Mouse (Mus musculus): ENCODE measurements around the gene Pold2. TPM values are rescaled to one million over a fixed set of nuclear protein-coding genes. Genes with fewer than 3 reads are reported as not detected.
A peak's percentile ranks its signal among the peaks of the same experiment; 100 is the strongest.

Gene Pold2
- total RNA-seq, 1 experiment, result 103 TPM

DNA sequence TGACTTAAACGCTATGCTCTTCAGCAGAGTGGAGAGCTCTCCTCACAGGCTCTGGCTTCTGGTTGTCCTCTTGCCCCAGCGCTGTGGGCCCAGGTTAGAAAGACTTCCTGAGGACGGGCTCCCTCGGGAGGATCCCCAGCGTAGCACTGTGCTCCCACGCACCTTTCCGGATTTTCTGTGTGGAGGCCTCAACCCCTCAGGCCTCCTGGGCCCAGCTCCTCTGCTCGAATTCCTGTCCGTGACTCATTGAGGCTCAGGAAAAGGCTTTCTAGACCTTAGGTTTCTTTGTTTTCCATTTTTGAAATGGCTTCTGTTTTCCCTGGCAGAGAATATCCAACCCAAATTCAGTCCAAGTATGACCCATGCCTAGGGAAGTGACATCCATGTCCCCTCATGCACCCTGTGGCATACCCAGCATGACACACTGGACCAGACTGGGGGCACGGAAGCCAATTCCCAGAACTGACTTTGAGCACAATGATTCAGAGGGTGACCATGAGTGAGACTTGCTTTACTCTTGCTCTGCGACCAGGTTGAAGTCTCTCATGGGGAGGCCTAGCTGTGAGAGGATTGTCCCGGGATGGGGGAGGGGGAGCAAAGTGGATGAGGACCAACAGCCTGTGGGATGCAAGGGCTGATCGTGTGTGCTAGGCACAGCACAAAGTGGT is 18.1 kb downstream of the Pold2 start:
- in situ Hi-C loops (cut with MboI; ENCODE audit: low sequenced_read_pairs in 2 of 2, unreplicated experiment in 2 of 2), result no loop called here
- DNase-seq (ENCODE audit: low read depth, low spot score), result no peak
- Histone ChIP-seq H3K4me3 (ENCODE audit: insufficient read depth in 1 of 2, low read depth in 1 of 2, low read length in 2 of 2, poor library complexity in 1 of 2, severe bottlenecking in 1 of 2) (no peak overlapping the region), H3K9me3 (ENCODE audit: control insufficient read depth, insufficient read depth, low read depth, low read length) (no peaks in the 10 kb centered on the region; the same call in 1 of the 2 replicates), H3K4me1 (ENCODE audit: control insufficient read depth in 2 of 2, insufficient read depth in 2 of 2, low read length in 2 of 2, poor library complexity in 1 of 2) (peaks cover 0 to 4% of the 10 kb centered on the region in 2 experiments; a peak in 1 of 4 replicates), H3K36me3 (ENCODE audit: control insufficient read depth, insufficient read depth, low read length, poor library complexity, severe bottlenecking) (no peaks in the 10 kb centered on the region), H3K9ac (ENCODE audit: insufficient read depth, low read depth, low read length, poor library complexity, severe bottlenecking) (no peak overlapping the region), H3K27ac (ENCODE audit: insufficient read depth, low read depth, low read length, poor library complexity, severe bottlenecking) (no peak overlapping the region)
- TF ChIP-seq MAFK (IDR thresholded peaks at IDR 0.05; ENCODE audit: insufficient read depth, low read depth, low read length) (no peak), ZNF384 (IDR thresholded peaks at IDR 0.05; ENCODE audit: low read depth, low read length) (no peak), HCFC1 (IDR thresholded peaks at IDR 0.05; ENCODE audit: borderline replicate concordance, insufficient read depth, low read length) (no peak), ZC3H11A (IDR thresholded peaks at IDR 0.05; ENCODE audit: borderline replicate concordance, low read depth, low read length) (no peak), CHD2 (IDR thresholded peaks at IDR 0.05; ENCODE audit: low read depth, low read length) (no peak)

DNA sequence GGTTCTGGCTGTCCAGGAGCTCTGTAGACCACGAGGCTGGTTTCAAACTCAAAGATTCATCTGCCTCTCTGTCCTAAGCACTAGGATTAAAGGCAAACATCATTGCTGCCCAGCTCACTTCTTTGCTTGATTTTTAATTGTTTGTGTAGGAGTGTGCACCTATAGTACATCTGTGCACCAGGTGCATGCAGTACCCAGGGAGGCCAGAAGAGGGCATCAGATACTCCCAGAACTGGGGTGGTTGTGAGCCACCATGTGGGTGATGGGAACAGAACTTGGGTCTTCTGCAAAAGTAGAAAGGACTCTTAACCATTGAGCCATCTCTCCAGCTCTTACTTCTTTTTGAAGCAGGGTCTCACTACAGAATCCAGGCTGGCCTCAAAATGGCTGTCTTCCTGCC is 19.4 kb downstream of the Pold2 start:
- no peaks in the 10 kb centered on the region for H3K36me3 ChIP-seq (ENCODE audit: control insufficient read depth, insufficient read depth, low read length, poor library complexity, severe bottlenecking)
- H3K27ac ChIP-seq (ENCODE audit: insufficient read depth, low read depth, low read length, poor library complexity, severe bottlenecking), result no peak overlapping the region
- in situ Hi-C loops (cut with MboI; ENCODE audit: low sequenced_read_pairs in 2 of 2, unreplicated experiment in 2 of 2), result no loop called here
- no peak overlapping the region for H3K9ac ChIP-seq (ENCODE audit: insufficient read depth, low read depth, low read length, poor library complexity, severe bottlenecking)
- peak; percentile 50 for DNase-seq (ENCODE audit: low read depth, low spot score)
- no peak overlapping the region for H3K4me3 ChIP-seq (ENCODE audit: insufficient read depth in 1 of 2, low read depth in 1 of 2, low read length in 2 of 2, poor library complexity in 1 of 2, severe bottlenecking in 1 of 2)
- TF ChIP-seq ZNF384 (IDR thresholded peaks at IDR 0.05; ENCODE audit: low read depth, low read length) (no peak), ZC3H11A (IDR thresholded peaks at IDR 0.05; ENCODE audit: borderline replicate concordance, low read depth, low read length) (peak; percentile 29; the same call in 1 of the 2 replicates)
- H3K9me3 ChIP-seq (ENCODE audit: control insufficient read depth, insufficient read depth, low read depth, low read length), result no peaks in the 10 kb centered on the region; the same call in 1 of the 2 replicates
- peaks cover 0 to 4% of the 10 kb centered on the region in 2 experiments; a peak in 1 of 4 replicates for H3K4me1 ChIP-seq (ENCODE audit: control insufficient read depth in 2 of 2, insufficient read depth in 2 of 2, low read length in 2 of 2, poor library complexity in 1 of 2)

DNA sequence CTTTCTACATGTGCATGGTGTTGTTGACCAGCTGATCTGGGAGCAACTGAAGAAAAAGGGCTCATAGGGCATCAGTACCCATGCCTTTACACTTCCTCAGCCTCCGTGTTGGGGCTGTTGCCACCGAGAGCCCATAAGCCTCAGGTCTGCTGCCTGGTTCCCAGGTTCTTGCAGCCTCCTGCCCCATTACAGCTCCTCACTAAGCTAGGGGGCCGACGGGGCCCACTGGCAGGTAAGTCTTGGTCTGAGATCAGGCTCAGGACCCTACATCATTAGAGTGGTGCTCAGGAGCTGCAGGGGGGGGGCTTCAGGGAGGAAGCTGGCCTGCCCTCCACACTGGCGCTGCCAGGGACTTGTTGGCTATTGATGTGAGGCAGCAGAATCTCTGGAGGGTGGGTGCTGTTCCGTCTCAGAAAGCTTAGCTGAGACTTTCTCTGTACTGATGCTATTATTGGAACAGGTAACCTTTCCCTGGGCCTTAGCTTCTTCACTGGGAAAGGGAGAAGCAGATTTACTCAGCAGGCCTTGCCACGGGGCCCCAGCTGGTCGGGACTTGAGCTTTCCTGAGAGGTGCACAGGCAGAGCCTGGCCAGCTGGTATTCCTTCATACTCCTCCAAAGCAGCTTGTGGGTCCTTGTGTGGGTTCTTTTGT is 21.5 kb downstream of the Pold2 start:
- Histone ChIP-seq H3K4me1 (ENCODE audit: control insufficient read depth in 2 of 2, insufficient read depth in 2 of 2, low read length in 2 of 2, poor library complexity in 1 of 2) (peaks cover 0 to 4% of the 10 kb centered on the region in 2 experiments; a peak in 1 of 4 replicates), H3K9ac (ENCODE audit: insufficient read depth, low read depth, low read length, poor library complexity, severe bottlenecking) (no peak overlapping the region), H3K27ac (ENCODE audit: insufficient read depth, low read depth, low read length, poor library complexity, severe bottlenecking) (no peak overlapping the region), H3K36me3 (ENCODE audit: control insufficient read depth, insufficient read depth, low read length, poor library complexity, severe bottlenecking) (no peaks in the 10 kb centered on the region), H3K4me3 (ENCODE audit: insufficient read depth in 1 of 2, low read depth in 1 of 2, low read length in 2 of 2, poor library complexity in 1 of 2, severe bottlenecking in 1 of 2) (no peak overlapping the region), H3K9me3 (ENCODE audit: control insufficient read depth, insufficient read depth, low read depth, low read length) (no peaks in the 10 kb centered on the region; the same call in 1 of the 2 replicates)
- DNase-seq (ENCODE audit: low read depth, low spot score), result no peak
- in situ Hi-C loops (cut with MboI; ENCODE audit: low sequenced_read_pairs in 2 of 2, unreplicated experiment in 2 of 2), result no loop called here
- TF ChIP-seq ZC3H11A (IDR thresholded peaks at IDR 0.05; ENCODE audit: borderline replicate concordance, low read depth, low read length) (no peak), CHD2 (IDR thresholded peaks at IDR 0.05; ENCODE audit: low read depth, low read length) (no peak), MAFK (IDR thresholded peaks at IDR 0.05; ENCODE audit: insufficient read depth, low read depth, low read length) (no peak)

DNA sequence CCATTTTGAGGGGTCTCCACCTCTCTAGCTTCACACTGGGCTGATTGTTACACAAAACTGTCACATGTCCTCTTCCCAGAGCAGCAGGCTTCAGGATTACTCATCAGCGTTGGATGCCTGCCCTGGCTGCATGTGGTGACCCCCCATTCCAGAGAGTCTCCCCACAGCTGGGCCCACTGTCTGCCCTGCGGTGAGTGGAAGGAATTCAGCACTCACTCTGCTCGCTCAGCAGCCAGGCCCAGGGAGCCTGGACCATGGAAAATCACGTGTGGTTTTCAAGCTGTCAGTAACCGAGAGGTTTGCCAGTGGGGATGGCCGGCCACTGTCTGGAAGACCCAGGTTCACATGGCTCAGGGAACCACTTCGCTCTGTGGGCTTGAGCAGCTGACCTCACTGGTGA is 22.2 kb downstream of the Pold2 start:
- no peak for DNase-seq (ENCODE audit: low read depth, low spot score)
- TF ChIP-seq ZNF384 (IDR thresholded peaks at IDR 0.05; ENCODE audit: low read depth, low read length) (no peak), MAFK (IDR thresholded peaks at IDR 0.05; ENCODE audit: insufficient read depth, low read depth, low read length) (no peak)
- Histone ChIP-seq H3K9me3 (ENCODE audit: control insufficient read depth, insufficient read depth, low read depth, low read length) (no peaks in the 10 kb centered on the region; the same call in 1 of the 2 replicates), H3K4me1 (ENCODE audit: control insufficient read depth in 2 of 2, insufficient read depth in 2 of 2, low read length in 2 of 2, poor library complexity in 1 of 2) (peaks cover 0 to 4% of the 10 kb centered on the region in 2 experiments; a peak in 1 of 4 replicates), H3K27ac (ENCODE audit: insufficient read depth, low read depth, low read length, poor library complexity, severe bottlenecking) (no peak overlapping the region), H3K4me3 (ENCODE audit: insufficient read depth in 1 of 2, low read depth in 1 of 2, low read length in 2 of 2, poor library complexity in 1 of 2, severe bottlenecking in 1 of 2) (no peak overlapping the region), H3K36me3 (ENCODE audit: control insufficient read depth, insufficient read depth, low read length, poor library complexity, severe bottlenecking) (no peaks in the 10 kb centered on the region), H3K9ac (ENCODE audit: insufficient read depth, low read depth, low read length, poor library complexity, severe bottlenecking) (no peak overlapping the region)
- in situ Hi-C loops (cut with MboI; ENCODE audit: low sequenced_read_pairs in 2 of 2, unreplicated experiment in 2 of 2), result no loop called here
